In the genomic region with DNA sequence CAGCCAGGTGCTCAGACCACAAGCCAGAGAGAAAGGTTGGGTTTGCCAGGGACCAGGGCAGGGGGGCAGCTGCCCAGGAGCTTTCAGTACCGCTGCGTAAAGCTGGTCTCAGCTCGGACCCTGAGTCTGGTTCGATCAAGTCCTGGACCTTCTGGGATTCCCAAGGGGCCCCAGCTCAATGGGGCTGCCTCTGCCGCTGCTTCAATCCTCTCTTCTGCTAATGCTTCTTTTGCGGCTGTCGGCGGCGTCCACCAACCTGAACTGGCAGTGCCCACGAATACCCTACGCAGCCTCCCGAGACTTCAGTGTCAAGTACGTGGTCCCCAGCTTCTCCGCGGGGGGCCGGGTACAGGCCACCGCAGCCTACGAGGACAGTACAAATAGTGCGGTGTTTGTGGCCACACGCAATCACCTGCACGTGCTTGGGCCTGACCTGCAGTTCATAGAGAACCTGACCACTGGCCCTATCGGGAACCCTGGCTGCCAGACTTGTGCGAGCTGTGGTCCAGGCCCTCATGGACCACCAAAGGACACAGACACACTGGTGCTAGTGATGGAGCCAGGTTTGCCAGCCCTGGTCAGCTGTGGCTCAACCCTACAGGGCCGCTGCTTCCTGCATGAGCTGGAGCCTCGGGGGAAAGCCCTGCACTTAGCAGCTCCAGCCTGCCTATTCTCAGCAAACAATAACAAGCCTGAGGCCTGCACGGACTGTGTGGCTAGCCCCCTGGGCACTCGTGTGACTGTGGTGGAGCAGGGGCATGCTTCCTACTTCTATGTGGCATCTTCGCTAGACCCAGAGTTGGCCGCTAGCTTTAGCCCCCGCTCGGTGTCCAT, we compare ENCODE assay signal across 8 mouse cellular contexts. TPM values are rescaled to one million over a fixed set of nuclear protein-coding genes. Genes with fewer than 3 reads are reported as not detected.
DNase-seq lines count a peak whose midpoint lies in the region; ATAC-seq lines count a peak whose summit lies in the region.

No protein-coding gene starts in this region.

- no peak for DNase-seq in kidney, adult 8-10 months
- DNase-seq in embryonic facial prominence, embryonic 11.5 days (ENCODE audit: low spot score): no peak
- no peak for DNase-seq in hindbrain, embryonic 14.5 days (ENCODE audit: low spot score)
- no peak for DNase-seq in cerebellum, postnatal 36 days
- DNase-seq in thymus, adult 18-20 months: no peak
- no peak for DNase-seq in cerebellum, postnatal 4 days (ENCODE audit: low spot score in 2 of 2)

- H3K4me2 ChIP-seq in kidney, embryonic 15.5 days: peak overlapping the region; percentile 89
- peak overlapping the region; percentile 54 for H3K4me2 ChIP-seq in embryonic facial prominence, embryonic 11.5 days (ENCODE audit: low read depth, low read length)
- peak overlapping the region; percentile 44 for H3K4me2 ChIP-seq in hindbrain, embryonic 14.5 days (replicated peaks)
- H3K4me2 ChIP-seq in midbrain, embryonic 15.5 days: peak overlapping the region; percentile 48

- no peaks in the 10 kb centered on the region for H3K9me3 ChIP-seq in kidney, embryonic 15.5 days (replicated peaks)
- no peaks in the 10 kb centered on the region for H3K9me3 ChIP-seq in embryonic facial prominence, embryonic 11.5 days (replicated peaks; ENCODE audit: control insufficient read depth, low read length)
- H3K9me3 ChIP-seq in hindbrain, embryonic 14.5 days (ENCODE audit: control insufficient read depth, low read length): no peaks in the 10 kb centered on the region
- H3K9me3 ChIP-seq in midbrain, embryonic 15.5 days: no peaks in the 10 kb centered on the region

- H3K4me3 ChIP-seq in kidney, embryonic 15.5 days (replicated peaks): peak overlapping the region; percentile 47
- peak overlapping the region; percentile 27 for H3K4me3 ChIP-seq in embryonic facial prominence, embryonic 11.5 days (ENCODE audit: low read depth, low read length)
- H3K4me3 ChIP-seq in hindbrain, embryonic 14.5 days (replicated peaks; ENCODE audit: low read length): peak overlapping the region; percentile 15
- H3K4me3 ChIP-seq in midbrain, embryonic 15.5 days: peak overlapping the region; percentile 23

- H3K4me1 ChIP-seq in kidney, embryonic 15.5 days: peaks cover 45% of the 10 kb centered on the region
- H3K4me1 ChIP-seq in embryonic facial prominence, embryonic 11.5 days (ENCODE audit: control insufficient read depth, insufficient read depth, low read length): no peaks in the 10 kb centered on the region
- peaks cover 3% of the 10 kb centered on the region; the same call in 1 of the 2 replicates for H3K4me1 ChIP-seq in hindbrain, embryonic 14.5 days (replicated peaks; ENCODE audit: control insufficient read depth, insufficient read depth, low read length)
- H3K4me1 ChIP-seq in midbrain, embryonic 15.5 days: peaks cover 13% of the 10 kb centered on the region; the same call in 1 of the 2 replicates

- peak overlapping the region; percentile 75 for H3K27ac ChIP-seq in kidney, embryonic 15.5 days
- H3K27ac ChIP-seq in embryonic facial prominence, embryonic 11.5 days (replicated peaks; ENCODE audit: low read depth, low read length): no peak overlapping the region
- no peak overlapping the region for H3K27ac ChIP-seq in hindbrain, embryonic 14.5 days
- no peak overlapping the region for H3K27ac ChIP-seq in midbrain, embryonic 15.5 days

- H3K27me3 ChIP-seq in kidney, embryonic 15.5 days: peaks cover 17% of the 10 kb centered on the region
- H3K27me3 ChIP-seq in embryonic facial prominence, embryonic 11.5 days (ENCODE audit: control insufficient read depth, insufficient read depth, low read length): no peaks in the 10 kb centered on the region
- no peaks in the 10 kb centered on the region for H3K27me3 ChIP-seq in hindbrain, embryonic 14.5 days (ENCODE audit: control insufficient read depth, insufficient read depth, low read length)
- no peaks in the 10 kb centered on the region for H3K27me3 ChIP-seq in midbrain, embryonic 15.5 days (replicated peaks)

- ATAC-seq in kidney, embryonic 15.5 days (replicated peaks; ENCODE audit: low FRiP score): no peak
- peak; percentile 24; the same call in 1 of the 2 replicates for ATAC-seq in embryonic facial prominence, embryonic 11.5 days (replicated peaks; ENCODE audit: insufficient number of reproducible peaks, low FRiP score, low TSS enrichment, low read depth)
- ATAC-seq in hindbrain, embryonic 14.5 days (ENCODE audit: low FRiP score): no peak
- no peak for ATAC-seq in midbrain, embryonic 15.5 days (replicated peaks)

- peak overlapping the region; percentile 45; the same call in 1 of the 2 replicates for H3K9ac ChIP-seq in kidney, embryonic 15.5 days
- H3K9ac ChIP-seq in embryonic facial prominence, embryonic 11.5 days (replicated peaks; ENCODE audit: low read length): peak overlapping the region; percentile 39
- H3K9ac ChIP-seq in hindbrain, embryonic 14.5 days: peak overlapping the region; percentile 37
- peak overlapping the region; percentile 18 for H3K9ac ChIP-seq in midbrain, embryonic 15.5 days

- H3K36me3 ChIP-seq in kidney, embryonic 15.5 days: peaks cover 5% of the 10 kb centered on the region; the same call in 1 of the 2 replicates
- no peaks in the 10 kb centered on the region for H3K36me3 ChIP-seq in embryonic facial prominence, embryonic 11.5 days (replicated peaks; ENCODE audit: control insufficient read depth, insufficient read depth, low read depth, low read length)
- peaks cover 4% of the 10 kb centered on the region; the same call in 1 of the 2 replicates for H3K36me3 ChIP-seq in hindbrain, embryonic 14.5 days (replicated peaks; ENCODE audit: control insufficient read depth, insufficient read depth)
- no peaks in the 10 kb centered on the region for H3K36me3 ChIP-seq in midbrain, embryonic 15.5 days (replicated peaks)

- WGBS in kidney, embryonic 15.5 days: 46% methylated on average over 31 of the region's 31 CpGs
- 47% methylated on average over 31 of the region's 31 CpGs for WGBS in embryonic facial prominence, embryonic 11.5 days
- 42% methylated on average over 31 of the region's 31 CpGs for WGBS in hindbrain, embryonic 14.5 days
- 42% methylated on average over 31 of the region's 31 CpGs for WGBS in midbrain, embryonic 15.5 days

RNA-seq across cellular contexts. Expression of a gene that starts 0.5 kb away (rescaled TPM):
- 2.6 TPM in 2 replicates for polyA plus RNA-seq in kidney, embryonic 15.5 days (2015; fragmentation: Nextera tagmentation; extraction: Ambion mirVana)
- 0.49 and 0.79 TPM in 2 replicates for polyA plus RNA-seq in embryonic facial prominence, embryonic 11.5 days (2014; fragmentation: Nextera tagmentation; extraction: Ambion mirVana)
- polyA plus RNA-seq in hindbrain, embryonic 14.5 days (2014; fragmentation: Nextera tagmentation; extraction: Ambion mirVana): 0.95 and 1.2 TPM in 2 replicates
- polyA plus RNA-seq in midbrain, embryonic 15.5 days (2015; fragmentation: Nextera tagmentation; extraction: Ambion mirVana): 1.7 and 1.9 TPM in 2 replicates

RNA-seq across cellular contexts. Expression of a gene that starts 19.2 kb away (rescaled TPM):
- polyA plus RNA-seq in kidney, embryonic 15.5 days (2015; fragmentation: Nextera tagmentation; extraction: Ambion mirVana): 11.5 TPM in 2 replicates
- 11.5 and 12.5 TPM in 2 replicates for polyA plus RNA-seq in embryonic facial prominence, embryonic 11.5 days (2014; fragmentation: Nextera tagmentation; extraction: Ambion mirVana)
- 22.1 and 23.1 TPM in 2 replicates for polyA plus RNA-seq in hindbrain, embryonic 14.5 days (2014; fragmentation: Nextera tagmentation; extraction: Ambion mirVana)
- polyA plus RNA-seq in midbrain, embryonic 15.5 days (2015; fragmentation: Nextera tagmentation; extraction: Ambion mirVana): 26.0 and 27.7 TPM in 2 replicates

RNA-seq across cellular contexts. Expression of a gene that starts 21.1 kb away (rescaled TPM):
- not detected in 2 replicates for polyA plus RNA-seq in kidney, embryonic 15.5 days (2015; fragmentation: Nextera tagmentation; extraction: Ambion mirVana)
- not detected in 2 replicates for polyA plus RNA-seq in embryonic facial prominence, embryonic 11.5 days (2014; fragmentation: Nextera tagmentation; extraction: Ambion mirVana)
- polyA plus RNA-seq in hindbrain, embryonic 14.5 days (2014; fragmentation: Nextera tagmentation; extraction: Ambion mirVana): not detected in 2 replicates
- not detected in 2 replicates for polyA plus RNA-seq in midbrain, embryonic 15.5 days (2015; fragmentation: Nextera tagmentation; extraction: Ambion mirVana)

RNA-seq across cellular contexts. Expression of a gene that starts 28.3 kb away (rescaled TPM):
- 1.6 and 2.2 TPM in 2 replicates for polyA plus RNA-seq in kidney, embryonic 15.5 days (2015; fragmentation: Nextera tagmentation; extraction: Ambion mirVana)
- 3.5 and 4.3 TPM in 2 replicates for polyA plus RNA-seq in embryonic facial prominence, embryonic 11.5 days (2014; fragmentation: Nextera tagmentation; extraction: Ambion mirVana)
- 16.7 and 20.0 TPM in 2 replicates for polyA plus RNA-seq in hindbrain, embryonic 14.5 days (2014; fragmentation: Nextera tagmentation; extraction: Ambion mirVana)
- 66.7 and 67.3 TPM in 2 replicates for polyA plus RNA-seq in midbrain, embryonic 15.5 days (2015; fragmentation: Nextera tagmentation; extraction: Ambion mirVana)

RNA-seq across cellular contexts. Expression of a gene that starts 34.1 kb away (rescaled TPM):
- 79.0 and 82.1 TPM in 2 replicates for polyA plus RNA-seq in kidney, embryonic 15.5 days (2015; fragmentation: Nextera tagmentation; extraction: Ambion mirVana)
- polyA plus RNA-seq in embryonic facial prominence, embryonic 11.5 days (2014; fragmentation: Nextera tagmentation; extraction: Ambion mirVana): 96.7 and 101 TPM in 2 replicates
- 79.2 and 80.4 TPM in 2 replicates for polyA plus RNA-seq in hindbrain, embryonic 14.5 days (2014; fragmentation: Nextera tagmentation; extraction: Ambion mirVana)
- polyA plus RNA-seq in midbrain, embryonic 15.5 days (2015; fragmentation: Nextera tagmentation; extraction: Ambion mirVana): 99.8 and 120 TPM in 2 replicates
